Mouse (Mus musculus) limb, embryonic 12.5 days (tissue): ENCODE results near the gene Tpm3. TPM values are rescaled to one million over a fixed set of nuclear protein-coding genes. Genes with fewer than 3 reads are reported as not detected.

Experiments
- ATAC-seq: fragments of 200-750 bp; cut with Nextera tagmentation; 2 replicates; pipeline ENCODE4 v1.8.0; 2017; ENCODE audit warnings: low read depth, moderate TSS enrichment; ENCODE audit not compliant: insufficient number of reproducible peaks, insufficient read depth, low FRiP score, low TSS enrichment
- H3K27ac ChIP-seq: fragments of 300-500 bp; sonication (generic); 2 replicates; pipeline ENCODE4 v1.5.1; 2016; ENCODE audit warnings: mild to moderate bottlenecking, moderate library complexity
- H3K27me3 ChIP-seq: fragments of 300-500 bp; sonication (generic); 2 replicates; pipeline ENCODE4 v1.6.1; 2016; ENCODE audit warnings: mild to moderate bottlenecking, moderate library complexity
- H3K36me3 ChIP-seq: fragments of 300-500 bp; sonication (generic); 2 replicates; pipeline ENCODE4 v1.6.1; 2016; ENCODE audit warnings: mild to moderate bottlenecking, moderate library complexity
- H3K4me1 ChIP-seq: fragments of 300-500 bp; sonication (generic); replicated peaks from 2 replicates; pipeline ENCODE4 v1.6.1; 2016
- H3K4me2 ChIP-seq: fragments of 300-500 bp; sonication (generic); 2 replicates; pipeline ENCODE4 v1.6.1; 2016; ENCODE audit warnings: mild to moderate bottlenecking, moderate library complexity
- H3K4me3 ChIP-seq: fragments of 300-500 bp; sonication (generic); replicated peaks from 2 replicates; pipeline ENCODE4 v1.5.1; 2016; ENCODE audit warnings: mild to moderate bottlenecking
- H3K9ac ChIP-seq: fragments of 300-500 bp; sonication (generic); replicated peaks from 2 replicates; pipeline ENCODE4 v1.6.1; 2016; ENCODE audit warnings: mild to moderate bottlenecking, moderate library complexity
- H3K9me3 ChIP-seq: fragments of 300-500 bp; sonication (generic); 2 replicates; pipeline ENCODE4 v1.6.1; 2016; ENCODE audit warnings: mild to moderate bottlenecking, moderate library complexity
- WGBS: fragments of 180-500 bp; shearing (Covaris S2); methylation state at CpG from one replicate; pipeline ENCODE4 v1.1.7; 2016; 5-methylcytosine and 5-hydroxymethylcytosine counted together
- polyA plus RNA-seq: library from polyadenylated mRNA; unstranded; fragments of >200 nt; fragmentation: Nextera tagmentation; extraction: Ambion mirVana; gene quantifications from 2 replicates; pipeline ENCODE4 v1.2.1, GENCODE M21; 2016

Tpm3 gene
- polyA plus RNA-seq, 1 experiment from 2014 or later = 518 TPM

GRCm38 (mm10) chr3:90069688-90070087, 2.8 kb upstream of the Tpm3 start:
- Histone ChIP-seq H3K27me3 (no peaks in the 10 kb centered on the region), H3K4me3 (no peak overlapping the region), H3K9me3 (no peaks in the 10 kb centered on the region), H3K4me2 (no peak overlapping the region), H3K27ac (no peak overlapping the region), H3K4me1 (no peaks in the 10 kb centered on the region), H3K36me3 (peaks cover 17% of the 10 kb centered on the region; the same call in 1 of the 2 replicates), H3K9ac (no peak overlapping the region)
- 75% methylated on average over 7 of the region's 7 CpGs for WGBS
- no peak for ATAC-seq

GRCm38 (mm10) chr3:90076921-90077716, 4.7 kb downstream of the Tpm3 start:
- peak overlapping the region; percentile 40 for H3K4me2 ChIP-seq
- no peak overlapping the region for H3K9ac ChIP-seq
- no peak for ATAC-seq
- no peaks in the 10 kb centered on the region for H3K9me3 ChIP-seq
- H3K4me3 ChIP-seq = no peak overlapping the region
- H3K27me3 ChIP-seq = no peaks in the 10 kb centered on the region
- H3K4me1 ChIP-seq = peaks cover 31% of the 10 kb centered on the region
- WGBS = 14% methylated on average over 5 of the region's 5 CpGs
- H3K36me3 ChIP-seq = no peaks in the 10 kb centered on the region
- peak overlapping the region; percentile 35; the same call in 1 of the 2 replicates for H3K27ac ChIP-seq

DNA sequence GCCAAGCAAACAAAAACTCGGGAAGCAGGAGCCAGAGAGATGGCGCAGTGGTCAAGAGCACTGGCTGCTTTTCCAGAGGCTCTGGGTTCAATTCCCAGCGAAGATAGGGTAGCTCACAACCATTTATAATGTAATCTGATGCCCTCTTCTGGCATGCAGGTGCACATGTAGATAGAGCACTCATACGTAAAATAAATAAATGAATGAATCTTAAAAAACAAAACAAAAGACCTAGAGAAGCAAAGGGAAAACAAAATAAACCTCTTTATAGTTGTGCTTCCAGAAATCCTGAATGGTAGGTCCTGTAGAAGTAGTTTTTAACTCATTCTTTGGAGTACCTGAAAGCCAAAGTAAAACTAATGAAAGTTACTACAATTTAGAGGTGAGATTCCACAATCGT, 5.8 kb downstream of the Tpm3 start:
- no peak overlapping the region for H3K27ac ChIP-seq
- H3K36me3 ChIP-seq = no peaks in the 10 kb centered on the region
- no peak overlapping the region for H3K4me3 ChIP-seq
- ATAC-seq = no peak
- H3K9ac ChIP-seq = no peak overlapping the region
- H3K4me2 ChIP-seq = no peak overlapping the region
- H3K4me1 ChIP-seq = peaks cover 40% of the 10 kb centered on the region
- H3K9me3 ChIP-seq = no peaks in the 10 kb centered on the region
- WGBS = 49% methylated on average over 5 of the region's 5 CpGs
- no peaks in the 10 kb centered on the region for H3K27me3 ChIP-seq

DNA sequence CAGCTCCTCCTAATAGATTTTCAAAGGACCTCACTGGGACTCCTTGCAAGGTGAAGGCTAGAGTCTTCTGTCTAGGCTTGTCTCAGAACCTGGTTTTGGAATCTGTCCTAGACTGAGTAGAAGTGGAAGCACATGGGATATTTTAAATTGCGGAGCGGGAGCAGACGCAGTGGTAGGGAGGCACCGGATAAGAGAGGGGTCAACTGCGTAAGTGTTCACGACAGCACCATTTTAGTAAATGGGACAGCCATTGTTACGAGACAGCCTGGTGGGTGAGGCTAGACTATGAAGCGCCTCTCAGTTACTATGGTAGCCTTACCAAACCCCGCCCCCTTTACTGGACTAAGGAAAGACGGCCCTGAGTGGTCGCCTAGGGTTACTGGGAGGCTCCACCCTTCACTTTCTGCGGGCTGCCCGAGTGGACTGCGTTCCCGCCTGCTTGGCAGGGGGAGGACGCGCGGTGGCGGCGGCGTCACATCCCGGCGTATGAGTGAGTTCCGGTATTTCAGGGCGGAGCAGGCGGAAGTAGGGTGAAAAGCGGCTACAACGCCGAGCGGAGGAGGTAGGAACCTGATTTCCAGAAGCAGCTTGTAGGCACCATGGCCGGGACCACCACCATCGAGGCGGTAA, 6.8 kb downstream of the Tpm3 start:
- Histone ChIP-seq H3K27me3 (no peaks in the 10 kb centered on the region), H3K4me3 (peak overlapping the region; percentile 80), H3K36me3 (peaks cover 6% of the 10 kb centered on the region; the same call in 1 of the 2 replicates), H3K4me1 (peaks cover 50% of the 10 kb centered on the region), H3K9me3 (no peaks in the 10 kb centered on the region), H3K4me2 (peak overlapping the region; percentile 75), H3K9ac (peak overlapping the region; percentile 85), H3K27ac (peak overlapping the region; percentile 97)
- ATAC-seq = peak; percentile 94
- under 1% methylated on average over 33 of the region's 33 CpGs for whole genome bisulfite sequencing

- Histone ChIP-seq H3K27ac (peak overlapping the region; percentile 97), H3K27me3 (no peaks in the 10 kb centered on the region), H3K4me1 (peaks cover 53% of the 10 kb centered on the region), H3K4me3 (peak overlapping the region; percentile 80), H3K9ac (peak overlapping the region; percentile 85), H3K4me2 (peak overlapping the region; percentile 75), H3K9me3 (no peaks in the 10 kb centered on the region), H3K36me3 (peaks cover 10% of the 10 kb centered on the region)
- ATAC-seq = peak; percentile 56
- under 1% methylated on average over 53 of the region's 53 CpGs for WGBS
Measured at GRCm38 (mm10) chr3:90079763-90080497, 7.5 kb downstream of the Tpm3 start.

DNA sequence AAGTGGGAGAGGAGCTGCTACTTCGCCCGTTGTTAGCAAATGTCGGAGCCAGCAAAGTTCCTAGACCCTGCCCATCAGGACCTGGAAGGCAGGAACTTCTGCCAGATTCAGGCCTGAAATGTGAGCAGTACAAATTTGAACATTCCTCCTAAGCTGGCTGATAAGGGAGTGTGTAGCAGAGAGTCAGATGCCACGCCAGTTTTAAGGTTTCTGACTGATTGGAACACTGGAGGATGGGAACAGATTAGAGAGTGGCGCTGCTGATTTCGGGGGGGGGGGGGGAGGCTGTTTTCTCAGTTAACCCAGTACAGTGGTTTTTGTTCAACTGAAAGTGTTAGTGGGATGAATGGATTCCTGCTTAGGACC, 8.0 kb downstream of the Tpm3 start:
- under 1% methylated on average over 6 of the region's 6 CpGs for whole genome bisulfite sequencing
- no peak for ATAC-seq
- H3K4me1 ChIP-seq = peaks cover 53% of the 10 kb centered on the region

DNA sequence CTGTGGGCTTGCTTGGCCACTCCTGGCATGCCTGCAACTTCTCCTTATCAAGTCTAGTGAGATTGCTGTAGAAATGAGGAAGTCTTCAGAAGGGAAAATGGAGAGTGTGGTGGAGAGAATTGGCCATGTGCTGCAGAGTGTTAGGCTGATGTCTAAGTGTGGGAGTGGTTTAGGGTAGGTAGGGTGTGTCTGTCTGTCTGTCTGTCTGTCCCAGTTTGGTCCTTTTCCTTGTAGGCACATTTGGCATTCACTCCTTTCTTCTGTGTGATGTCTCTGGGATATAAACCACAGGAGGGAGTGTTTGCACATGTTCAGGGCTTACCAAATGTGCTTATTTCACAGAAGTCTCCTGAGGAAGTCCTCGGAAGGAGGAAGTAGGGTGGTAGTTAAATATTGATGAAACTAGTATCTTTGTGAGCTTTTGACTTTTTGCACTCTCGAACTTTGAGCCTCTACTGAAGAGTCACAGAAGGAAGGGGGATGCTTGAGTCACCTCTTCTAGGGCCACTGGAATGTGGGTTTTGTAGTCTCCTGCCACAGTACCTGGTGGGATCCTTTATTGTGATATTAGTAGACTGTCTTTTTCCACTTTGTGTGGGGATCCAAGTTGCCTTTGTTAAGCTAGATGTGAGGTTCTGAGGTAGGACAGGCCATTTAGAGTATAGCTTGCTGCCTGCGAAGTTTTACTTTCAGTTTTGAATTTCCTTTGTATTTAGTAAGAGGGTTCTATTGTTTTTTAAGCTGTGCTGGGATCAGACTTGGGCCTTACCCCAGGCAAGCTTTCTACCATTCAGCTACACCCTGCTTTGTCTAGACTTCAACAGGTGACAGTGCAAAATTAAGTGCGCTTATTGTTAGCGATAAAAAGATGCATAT, 9.2 kb downstream of the Tpm3 start:
- no peaks in the 10 kb centered on the region for H3K9me3 ChIP-seq
- H3K36me3 ChIP-seq = peaks cover 19% of the 10 kb centered on the region
- no peak for ATAC-seq
- no peak overlapping the region for H3K27ac ChIP-seq
- no peak overlapping the region for H3K9ac ChIP-seq
- peak overlapping the region; percentile 75 for H3K4me2 ChIP-seq
- peak overlapping the region; percentile 80 for H3K4me3 ChIP-seq
- WGBS = 80% methylated on average over 5 of the region's 5 CpGs
- peaks cover 49% of the 10 kb centered on the region for H3K4me1 ChIP-seq
- no peaks in the 10 kb centered on the region for H3K27me3 ChIP-seq

More for the DNA sequence above, 8.0 kb downstream of the Tpm3 start:
- Histone ChIP-seq H3K9ac (peak overlapping the region; percentile 85), H3K4me3 (peak overlapping the region; percentile 80), H3K36me3 (peaks cover 10% of the 10 kb centered on the region), H3K9me3 (no peaks in the 10 kb centered on the region), H3K4me2 (peak overlapping the region; percentile 75), H3K27ac (peak overlapping the region; percentile 97), H3K27me3 (no peaks in the 10 kb centered on the region)

DNA sequence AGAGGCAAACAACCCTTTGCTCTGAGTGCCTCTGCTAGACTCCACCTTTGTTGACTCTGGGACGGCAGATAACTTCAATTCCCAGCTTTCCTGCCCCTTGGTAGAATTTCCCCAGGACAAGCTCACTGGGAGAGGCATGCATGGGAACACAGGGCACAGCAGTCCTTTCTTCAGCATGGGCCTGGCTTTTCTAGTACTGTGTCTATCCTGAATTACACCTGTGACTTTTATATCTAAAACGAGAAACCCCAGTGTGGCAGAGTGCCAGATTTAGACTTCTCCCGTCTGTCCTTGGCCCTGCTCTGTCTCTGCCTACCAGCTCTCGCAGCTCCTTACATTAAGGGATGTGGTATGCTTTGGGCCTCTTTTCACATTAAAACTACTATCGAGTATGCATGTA, 10.6 kb downstream of the Tpm3 start:
- no peaks in the 10 kb centered on the region for H3K27me3 ChIP-seq
- ATAC-seq = no peak
- peaks cover 41% of the 10 kb centered on the region for H3K4me1 ChIP-seq
- no peaks in the 10 kb centered on the region for H3K9me3 ChIP-seq
- peaks cover 33% of the 10 kb centered on the region for H3K36me3 ChIP-seq
- H3K9ac ChIP-seq = peak overlapping the region; percentile 44
- H3K4me3 ChIP-seq = no peak overlapping the region
- 63% methylated on average over 5 of the region's 5 CpGs for WGBS
- peak overlapping the region; percentile 15 for H3K4me2 ChIP-seq
- peak overlapping the region; percentile 8; the same call in 1 of the 2 replicates for H3K27ac ChIP-seq

- H3K4me2 ChIP-seq = 0 out of 2 replicates have a peak overlapping the region, but pooled peaks have one; percentile 5
Measured at GRCm38 (mm10) chr3:90083698-90084324, 11.4 kb downstream of the Tpm3 start.

GRCm38 (mm10) chr3:90084790-90085189, 12.3 kb downstream of the Tpm3 start:
- WGBS = 82% methylated on average over 4 of the region's 4 CpGs
- Histone ChIP-seq H3K36me3 (peaks cover 51% of the 10 kb centered on the region), H3K9ac (no peak overlapping the region), H3K9me3 (no peaks in the 10 kb centered on the region), H3K4me3 (no peak overlapping the region), H3K27ac (no peak overlapping the region), H3K4me1 (peaks cover 35% of the 10 kb centered on the region), H3K27me3 (no peaks in the 10 kb centered on the region), H3K4me2 (no peak overlapping the region)
- no peak for ATAC-seq

More at GRCm38 (mm10) chr3:90083698-90084324, 11.4 kb downstream of the Tpm3 start:
- H3K9ac ChIP-seq = peak overlapping the region; percentile 42; the same call in 1 of the 2 replicates
- H3K4me3 ChIP-seq = no peak overlapping the region
- H3K9me3 ChIP-seq = no peaks in the 10 kb centered on the region
- no peak for ATAC-seq
- peaks cover 37% of the 10 kb centered on the region for H3K4me1 ChIP-seq
- no peaks in the 10 kb centered on the region for H3K27me3 ChIP-seq
- WGBS = 74% methylated on average over 3 of the region's 3 CpGs
- peak overlapping the region; percentile 8; the same call in 1 of the 2 replicates for H3K27ac ChIP-seq
- peaks cover 41% of the 10 kb centered on the region for H3K36me3 ChIP-seq
